Mouse (Mus musculus) right cerebral cortex, postnatal 36 days (tissue): ENCODE results near the gene Lcn2.
"Not testable (repeated sequence)": the region's sequence is repeated elsewhere in the genome, so short reads cannot be mapped to it uniquely, and the experiment has no call there.

Experiments used
- DNase-seq, 2 experiments: peaks; one replicate each; pipeline ENCODE4 v3.0.0; 2022; ENCODE audit warnings: low spot score in 2 of 2, mixed read lengths in 1 of 2

Gene Lcn2

DNA sequence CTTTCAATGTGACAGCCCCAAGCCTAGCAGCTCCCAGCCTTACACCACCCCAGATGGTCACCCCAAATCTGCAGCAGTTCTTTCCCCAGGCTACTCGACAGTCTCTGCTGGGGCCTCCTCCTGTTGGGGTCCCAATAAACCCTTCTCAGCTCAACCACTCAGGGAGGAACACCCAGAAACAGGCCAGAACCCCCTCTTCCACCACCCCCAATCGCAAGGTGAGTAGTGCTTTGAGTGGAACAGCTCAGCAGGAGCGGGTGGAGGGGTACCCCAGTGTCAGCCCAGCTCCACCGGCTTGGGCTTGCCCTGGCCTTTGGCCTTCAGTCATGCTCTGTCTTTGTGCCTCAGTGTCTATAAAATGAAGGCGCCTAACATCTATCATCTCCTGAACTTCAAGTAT lies 20.7 kb downstream of the Lcn2 start:
- DNase-seq: no peak

DNA sequence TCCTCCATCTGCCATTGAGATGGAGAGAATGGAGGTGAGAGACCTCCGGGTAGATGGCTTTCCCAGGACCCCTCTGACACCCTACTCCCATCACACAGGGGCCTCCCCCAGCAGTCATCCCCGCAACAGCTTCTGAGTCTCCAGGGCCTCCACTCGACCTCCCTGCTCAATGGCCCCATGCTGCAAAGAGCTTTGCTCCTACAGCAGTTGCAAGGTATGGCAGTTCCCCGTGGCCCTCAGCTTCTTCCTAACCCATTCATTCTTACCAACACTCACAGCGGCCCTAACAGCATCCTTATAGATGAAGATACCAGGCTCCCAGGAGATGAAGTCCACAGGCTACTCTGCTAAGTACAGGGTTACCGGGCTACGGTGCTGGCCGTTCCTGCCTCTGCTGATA lies 23.9 kb downstream of the Lcn2 start:
- no peak for DNase-seq

DNA sequence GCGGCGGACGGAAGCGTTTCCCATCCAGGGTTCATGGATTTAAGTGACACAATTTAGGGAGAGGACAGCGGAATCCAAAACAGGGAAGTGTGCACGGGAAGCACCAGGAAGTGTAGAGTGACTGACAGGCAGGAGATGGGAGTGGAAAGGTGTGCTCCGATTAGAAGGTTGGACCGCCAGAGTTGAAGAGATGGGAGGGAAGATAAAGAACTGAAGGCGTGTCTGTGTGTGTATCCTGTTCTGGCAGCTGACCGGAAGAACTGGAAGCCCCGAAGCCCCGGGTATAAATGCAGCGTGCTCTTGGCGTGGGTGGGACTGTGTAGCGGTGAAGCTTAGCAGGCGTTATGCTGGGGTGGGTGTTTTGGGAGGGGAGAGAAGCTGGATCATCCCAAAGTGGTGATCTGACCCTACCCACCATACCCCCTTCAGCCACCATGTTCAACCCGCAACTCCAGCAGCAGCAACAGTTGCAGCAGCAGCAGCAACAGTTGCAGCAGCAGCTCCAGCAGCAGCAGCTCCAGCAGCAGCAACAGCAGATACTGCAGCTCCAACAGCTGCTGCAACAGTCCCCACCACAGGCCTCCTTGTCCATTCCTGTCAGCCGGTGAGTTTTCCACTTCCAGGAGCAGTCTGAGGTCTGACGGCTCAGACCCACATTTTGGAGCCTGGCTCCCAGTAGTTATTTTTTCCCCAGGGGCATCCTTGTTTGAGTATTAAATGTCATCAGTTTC lies 24.5 kb downstream of the Lcn2 start:
- no peak for DNase-seq

DNA sequence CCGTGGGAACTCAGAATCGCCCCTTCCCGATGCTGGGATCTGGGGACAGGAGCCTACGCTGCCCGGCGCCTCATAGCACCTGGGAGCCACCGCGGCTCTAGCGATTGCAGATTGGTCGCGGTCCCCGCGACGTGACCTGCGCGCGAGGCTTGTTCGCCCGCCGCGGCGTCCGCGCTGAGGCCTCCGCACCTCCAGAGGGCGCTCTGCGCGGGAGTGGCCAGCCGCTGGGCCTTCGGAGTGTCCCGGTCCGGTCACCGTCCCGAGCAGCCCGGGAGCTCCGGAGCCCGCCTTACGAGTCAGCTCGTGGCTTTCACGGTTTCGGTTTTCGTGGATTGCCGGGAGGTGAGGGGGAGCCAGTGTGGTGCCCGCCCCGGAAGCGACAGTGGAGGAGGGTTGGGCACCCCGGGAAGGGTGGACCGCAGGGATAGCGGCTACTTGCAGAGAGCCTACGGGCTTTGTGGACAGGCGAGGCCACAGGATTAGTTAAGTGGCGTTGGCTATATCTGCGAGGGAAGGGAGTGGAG lies 25.2 kb downstream of the Lcn2 start:
- peak; percentile 81 to 83 for DNase-seq

DNA sequence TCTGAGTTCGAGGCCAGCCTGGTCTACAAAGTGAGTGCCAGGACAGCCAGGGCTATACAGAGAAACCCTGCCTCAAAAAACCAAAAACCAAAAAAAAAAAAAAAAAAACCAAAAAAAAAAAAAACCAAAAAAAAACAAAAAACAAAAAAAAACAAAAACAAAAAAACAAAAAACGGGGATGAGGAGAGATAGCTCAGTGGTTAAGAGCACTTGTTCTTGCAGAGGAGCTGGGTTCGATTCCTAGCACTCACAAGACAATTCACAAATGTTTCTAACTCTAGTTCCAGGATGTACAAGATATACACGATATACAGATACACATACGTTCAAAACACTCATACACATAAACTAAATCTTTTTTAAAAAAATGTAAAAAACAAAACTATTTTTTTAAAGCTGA lies 25.8 kb downstream of the Lcn2 start:
- not testable (repeated sequence) for DNase-seq

DNA sequence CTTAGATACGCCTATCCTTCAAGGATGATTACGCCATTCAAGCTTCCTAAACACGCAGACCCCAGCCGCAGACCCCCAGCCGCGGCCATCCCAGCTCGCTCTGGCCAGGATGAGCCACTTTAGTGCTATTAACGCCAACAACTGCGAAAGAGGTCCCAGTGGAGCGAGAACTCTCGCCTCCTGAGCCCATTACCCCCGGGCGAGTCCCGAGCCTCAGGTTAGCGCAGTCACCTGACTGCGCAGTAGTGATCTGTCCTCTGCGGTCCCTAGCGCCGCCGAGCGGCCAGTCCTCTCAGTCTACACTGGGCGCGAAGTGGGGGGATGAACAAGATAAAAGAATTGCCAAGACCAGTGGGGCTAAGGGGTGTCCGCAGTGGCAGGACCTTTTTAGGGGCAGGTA lies 26.6 kb downstream of the Lcn2 start:
- peak; percentile 69 to 72 for DNase-seq

DNA sequence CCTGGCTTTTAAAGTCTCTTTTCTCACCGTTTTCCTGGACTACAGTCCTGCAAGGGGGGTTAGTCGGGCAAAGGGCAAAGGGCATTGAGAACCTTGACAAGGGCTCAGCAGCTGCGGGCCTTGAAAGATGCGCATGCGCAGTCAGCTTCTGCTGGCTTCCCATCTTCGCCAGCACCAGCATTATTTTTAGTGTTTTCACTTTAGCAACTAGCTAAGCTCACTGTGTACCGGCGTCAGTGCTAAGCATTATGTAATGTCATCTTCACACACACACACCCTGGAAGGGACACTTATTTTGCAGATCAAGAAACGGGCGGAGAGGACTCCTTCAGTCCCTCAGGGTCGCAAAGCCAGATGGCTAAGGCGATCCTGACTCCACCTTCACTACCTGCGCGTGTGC lies 27.3 kb downstream of the Lcn2 start:
- peak; percentile 80 to 90 for DNase-seq

DNA sequence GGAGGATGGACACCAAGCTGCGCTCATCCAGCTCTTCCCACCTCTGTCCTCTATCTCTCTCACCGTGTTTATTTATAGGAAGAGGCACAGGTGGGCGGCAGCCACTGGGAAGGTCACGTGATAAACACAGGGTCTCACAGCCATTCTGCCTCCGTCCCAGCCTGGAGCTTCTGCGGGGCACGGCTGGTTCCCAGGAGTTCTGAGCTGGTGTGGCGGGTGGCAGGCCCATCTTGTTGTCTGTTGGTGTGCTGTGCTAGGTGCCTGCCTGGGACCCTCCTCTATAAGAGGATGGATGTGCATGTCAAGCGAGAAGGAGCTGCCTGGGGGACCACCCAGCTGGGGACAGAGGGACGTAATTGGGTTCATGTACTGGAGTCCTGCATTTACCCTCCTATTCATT lies 29.7 kb downstream of the Lcn2 start:
- DNase-seq: no peak

DNA sequence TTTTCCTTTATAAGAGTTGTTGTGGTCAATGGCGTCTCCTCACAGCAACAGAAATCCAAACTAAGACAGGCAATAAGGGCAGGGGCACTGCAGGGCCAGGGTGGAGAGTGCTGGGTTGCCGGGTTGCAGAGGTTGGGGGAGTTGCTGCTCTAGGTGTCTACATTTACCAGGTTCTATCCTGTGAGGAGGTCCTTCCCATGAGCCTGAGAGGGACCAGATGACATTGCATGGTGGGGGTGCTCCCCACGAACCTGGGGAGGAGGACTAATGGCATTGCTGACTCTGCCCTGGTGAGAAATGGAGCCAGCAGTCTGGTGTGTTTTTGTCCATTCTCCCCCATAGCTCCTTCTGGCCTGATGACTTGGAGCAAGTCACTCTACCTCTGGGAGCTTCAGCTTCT lies 30.3 kb downstream of the Lcn2 start:
- no peak for DNase-seq

DNA sequence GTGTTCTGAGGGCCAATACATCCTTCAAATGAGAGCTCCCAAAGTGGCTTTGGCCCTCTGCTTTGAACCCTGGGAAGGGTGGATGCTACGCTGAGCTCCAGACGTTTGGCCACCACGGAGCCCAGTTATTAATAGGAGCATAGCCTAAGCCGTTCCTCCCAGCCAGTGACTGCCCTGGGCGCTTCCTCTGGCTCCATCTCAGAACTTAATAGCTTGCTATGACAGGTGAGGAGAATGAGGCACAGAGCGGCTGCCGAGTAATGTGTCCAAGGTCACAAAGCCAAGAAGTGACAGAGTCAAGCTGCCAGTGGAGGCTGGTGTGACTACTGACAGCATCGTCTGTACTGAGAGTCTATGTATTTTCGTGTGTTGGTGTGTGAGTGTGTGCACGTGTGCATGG lies 31.8 kb downstream of the Lcn2 start:
- no peak for DNase-seq

DNA sequence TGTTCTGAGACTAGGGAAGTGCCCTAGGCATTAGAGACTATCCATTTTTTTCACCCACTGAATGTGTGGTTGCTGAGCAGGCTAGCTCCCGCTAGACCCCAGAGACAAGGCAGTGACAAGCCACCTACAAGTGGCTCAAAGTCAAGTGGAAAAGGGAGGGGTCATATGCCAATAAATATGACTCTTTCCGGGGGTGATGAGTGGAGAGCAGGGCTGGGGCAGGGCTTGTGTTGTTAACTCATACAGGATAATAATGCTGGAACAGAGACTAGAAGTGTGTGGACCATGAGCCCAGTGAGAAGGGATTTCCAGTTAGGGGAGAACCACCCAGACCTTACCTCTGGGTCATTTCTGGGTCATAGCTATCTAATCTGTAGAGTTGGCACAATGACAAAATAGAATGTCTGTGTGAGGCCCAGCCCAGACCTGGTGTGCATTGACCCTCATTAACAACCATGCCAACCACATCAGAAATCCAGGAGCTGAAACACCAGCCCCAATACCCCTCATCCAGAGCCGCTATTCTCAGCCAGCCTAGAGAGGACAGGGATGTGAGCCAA lies 33.6 kb downstream of the Lcn2 start:
- no peak for DNase-seq

DNA sequence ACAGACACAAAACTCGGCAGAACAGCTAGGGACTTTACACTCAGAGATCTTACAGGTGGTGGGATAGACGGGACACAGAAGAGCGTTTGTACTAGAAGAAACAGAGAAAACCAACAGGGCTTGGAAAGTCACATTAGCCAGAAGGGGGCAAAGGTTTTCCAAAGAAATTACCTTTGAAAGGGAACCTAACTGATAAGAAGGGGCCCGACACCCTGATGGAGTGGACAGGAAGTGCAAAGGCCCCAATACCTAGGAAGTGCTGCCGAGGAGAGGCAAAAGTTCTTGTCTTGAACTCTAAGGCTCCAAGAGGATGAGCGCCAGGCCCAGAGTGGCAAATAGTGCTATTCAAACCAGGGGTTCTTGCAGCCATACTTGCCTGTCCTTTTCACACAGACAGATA lies 34.2 kb downstream of the Lcn2 start:
- no peak for DNase-seq

DNA sequence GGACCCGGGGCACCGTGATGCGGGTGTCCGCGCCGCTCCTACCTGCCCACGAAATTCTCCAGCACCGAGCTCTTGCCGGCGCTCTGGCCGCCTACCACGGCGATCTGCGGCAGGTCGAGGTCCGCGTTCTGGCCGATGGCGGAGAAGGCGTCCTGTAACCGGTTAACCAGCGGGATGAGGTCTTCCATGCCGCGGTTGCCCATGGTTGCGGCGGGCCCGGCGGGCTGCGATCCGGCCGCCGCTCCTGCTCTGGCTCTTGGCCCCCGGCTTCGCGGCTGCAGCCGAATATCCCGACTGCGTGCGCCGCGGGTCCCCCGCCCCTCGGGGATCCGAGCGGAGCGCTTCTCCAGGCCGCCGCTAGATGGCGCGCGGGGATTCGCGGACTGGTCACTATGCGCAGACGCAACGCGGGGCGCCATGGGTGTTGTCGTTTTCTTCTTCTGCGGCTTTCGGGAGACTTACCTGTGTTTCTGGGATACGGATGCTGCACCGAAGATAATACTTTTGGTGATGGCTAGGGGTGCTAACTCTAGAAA lies 35.0 kb downstream of the Lcn2 start, which contains the start of gene Dnm1:
TSS of gene Dnm1 (minus strand) at position 332 of the 536 bp plus-strand sequence.
- peak; percentile 86 to 91 for DNase-seq

DNA sequence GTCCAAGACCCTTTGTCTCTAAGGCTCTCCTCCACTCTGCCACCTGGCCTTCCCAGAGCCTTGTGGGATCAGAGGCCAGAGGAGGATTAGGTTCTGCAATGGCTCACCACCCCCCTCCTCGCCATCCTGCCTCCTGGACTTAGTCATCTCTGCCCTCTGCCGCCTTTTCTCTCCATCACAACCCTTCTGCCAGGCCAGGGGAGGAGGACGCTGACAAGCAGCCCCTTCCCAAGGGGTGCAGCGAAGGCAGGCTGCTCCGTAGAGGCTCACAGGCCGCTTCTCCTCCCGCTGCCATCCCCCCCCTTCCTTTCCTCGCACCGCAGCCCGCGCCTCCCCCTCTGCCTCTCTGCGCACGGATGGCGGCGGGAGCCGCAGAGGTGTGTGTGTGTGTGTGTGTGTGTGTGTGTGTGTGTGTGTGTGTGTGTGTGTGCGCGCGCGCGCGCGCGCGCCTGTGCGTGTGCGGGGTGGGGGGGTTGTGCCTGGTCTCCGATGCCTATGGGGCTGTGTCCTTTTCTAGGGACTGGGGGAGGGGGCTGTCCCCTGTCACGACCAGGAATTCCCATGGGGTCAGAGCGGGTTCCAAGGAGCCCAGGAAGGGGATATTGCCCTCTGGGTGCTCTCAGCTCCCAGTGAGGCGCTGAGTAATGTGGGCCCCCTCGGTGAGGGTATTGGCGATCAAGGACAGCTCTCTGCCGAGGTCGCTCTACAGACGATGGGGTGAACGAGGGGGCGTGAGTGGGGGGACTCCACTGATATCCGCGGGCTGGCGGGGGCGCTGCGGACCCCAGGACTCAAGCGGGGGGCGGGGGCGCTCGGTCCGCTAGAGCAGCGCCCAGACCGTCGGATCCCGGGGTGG lies 35.7 kb downstream of the Lcn2 start, which contains the start of gene Ciz1:
TSS of gene Ciz1 (plus strand) at position 177 of the 856 bp plus-strand sequence.
- DNase-seq: peak in 1 of 2 experiments; percentile 56

DNA sequence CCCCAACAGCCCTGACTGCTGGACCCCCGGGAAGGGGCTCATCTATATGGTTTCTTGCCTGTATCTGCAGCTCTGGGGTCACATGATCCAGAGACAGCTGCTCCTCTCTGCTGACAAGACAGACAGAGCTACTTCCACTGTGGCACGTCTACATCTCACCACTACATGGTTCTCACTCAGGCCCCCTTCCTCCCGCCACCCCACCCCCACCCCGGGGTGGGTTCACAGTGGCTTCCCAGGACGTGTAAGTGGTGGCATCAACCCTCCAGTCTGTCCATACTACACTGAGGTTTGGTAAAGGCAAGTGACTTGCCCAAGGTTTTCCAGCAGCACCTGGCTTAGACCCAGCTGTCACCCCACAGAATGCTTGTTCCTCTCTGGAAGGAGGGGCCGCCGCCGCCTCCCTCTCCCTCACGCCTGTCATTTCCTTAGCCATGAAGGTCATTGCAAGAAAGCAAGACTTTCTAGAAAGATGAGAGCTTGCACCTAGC lies 36.5 kb downstream of the Lcn2 start:
- DNase-seq: peak in 1 of 2 experiments; percentile 55

DNA sequence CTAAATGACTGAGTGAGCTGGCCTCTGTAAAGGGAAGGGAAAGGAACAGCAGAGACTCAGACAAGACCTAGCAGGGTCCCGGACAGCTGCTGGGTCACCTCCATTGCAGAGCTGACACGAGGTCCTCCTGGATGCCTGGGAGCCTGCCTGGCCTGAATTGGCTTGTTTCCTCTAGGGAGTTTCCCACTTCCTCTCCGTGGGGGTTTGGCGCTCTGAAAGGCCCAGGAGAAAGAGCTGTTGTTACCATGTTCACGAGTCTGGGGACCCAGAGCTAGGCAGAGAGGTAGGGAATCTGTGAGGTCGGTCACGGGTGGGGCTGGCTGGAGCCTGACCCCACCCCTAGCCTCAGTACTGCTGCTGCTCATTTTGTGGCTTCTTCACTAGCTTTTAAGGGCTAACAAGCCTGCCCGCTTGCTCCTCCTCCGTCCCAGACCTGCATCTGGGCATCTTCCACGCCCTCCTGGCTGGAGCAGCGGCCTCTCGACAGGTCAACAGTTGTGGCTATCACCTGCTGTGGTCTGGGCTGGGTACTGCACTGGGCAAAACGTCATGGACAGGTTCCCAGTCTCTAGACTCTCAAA lies 37.5 kb downstream of the Lcn2 start:
- no peak for DNase-seq

DNA sequence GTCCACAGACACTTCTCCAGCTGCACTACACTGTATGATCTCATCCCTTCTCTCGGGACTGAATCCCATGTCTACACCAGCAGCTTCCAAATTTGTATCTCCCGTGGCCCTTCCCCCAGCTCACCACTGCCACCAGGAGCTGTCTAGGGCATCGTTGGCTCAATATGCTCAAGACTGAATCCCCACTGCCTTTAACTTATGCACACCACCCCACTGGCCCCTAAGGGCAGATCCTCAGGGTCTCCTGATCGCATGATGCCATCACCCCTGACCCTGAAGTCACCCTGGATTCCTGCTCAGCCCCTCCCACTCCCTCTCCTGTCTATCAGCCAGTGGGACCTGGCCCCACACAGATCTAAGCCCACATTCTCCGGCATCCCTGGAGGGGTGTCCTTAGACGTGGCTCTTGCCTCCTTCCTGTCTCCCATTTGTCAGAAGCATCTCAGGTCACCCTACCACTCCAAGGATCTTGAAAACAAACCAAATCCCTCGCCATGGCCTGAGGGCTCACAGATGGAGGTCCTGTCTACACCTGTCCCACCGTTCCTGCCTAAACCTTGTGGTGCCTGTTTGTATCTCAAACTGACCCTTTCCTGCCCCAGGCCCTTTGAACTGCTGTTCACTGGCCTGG lies 38.3 kb downstream of the Lcn2 start:
- peak; percentile 57 to 69 for DNase-seq

DNA sequence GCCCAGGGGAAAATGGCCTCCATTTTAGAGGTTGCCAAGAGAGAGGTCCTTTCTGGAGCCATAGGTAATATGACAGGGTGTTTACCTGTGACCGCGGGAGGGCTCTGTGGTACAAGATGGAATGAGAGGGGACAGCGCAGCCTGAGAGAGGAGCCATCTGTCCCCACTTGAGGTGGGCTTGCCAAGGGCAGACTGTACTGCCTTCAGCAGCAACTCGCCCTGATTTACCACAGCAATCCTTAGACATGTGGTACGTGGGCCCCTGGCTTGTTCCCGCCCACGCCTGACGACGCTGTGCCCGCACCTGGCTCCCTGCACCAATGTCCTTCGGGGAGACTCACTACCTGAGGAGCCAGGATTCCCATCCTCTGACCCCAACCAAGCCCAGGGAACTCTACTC lies 39.7 kb downstream of the Lcn2 start:
- DNase-seq: peak; percentile 56 to 72

DNA sequence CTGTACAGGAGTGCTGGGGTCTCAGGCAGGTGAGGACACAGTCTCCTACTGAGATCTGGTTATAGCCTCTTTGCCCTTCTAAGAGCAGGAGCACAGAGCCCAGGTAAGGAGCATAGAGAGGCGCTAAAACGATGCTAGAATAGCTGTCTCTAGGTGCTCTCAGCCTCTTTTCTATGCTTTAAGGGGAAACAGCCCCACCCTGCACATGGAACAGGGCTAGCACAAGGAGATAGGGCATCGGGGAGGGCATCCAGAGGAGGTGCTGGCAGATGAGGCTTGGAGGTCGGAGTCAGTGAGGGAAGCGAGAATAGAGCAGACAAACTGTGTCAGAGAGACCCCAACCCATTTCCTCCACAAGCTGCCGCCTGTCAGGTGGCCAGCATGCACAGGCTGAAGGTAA lies 41.0 kb downstream of the Lcn2 start:
- DNase-seq: no peak

DNA sequence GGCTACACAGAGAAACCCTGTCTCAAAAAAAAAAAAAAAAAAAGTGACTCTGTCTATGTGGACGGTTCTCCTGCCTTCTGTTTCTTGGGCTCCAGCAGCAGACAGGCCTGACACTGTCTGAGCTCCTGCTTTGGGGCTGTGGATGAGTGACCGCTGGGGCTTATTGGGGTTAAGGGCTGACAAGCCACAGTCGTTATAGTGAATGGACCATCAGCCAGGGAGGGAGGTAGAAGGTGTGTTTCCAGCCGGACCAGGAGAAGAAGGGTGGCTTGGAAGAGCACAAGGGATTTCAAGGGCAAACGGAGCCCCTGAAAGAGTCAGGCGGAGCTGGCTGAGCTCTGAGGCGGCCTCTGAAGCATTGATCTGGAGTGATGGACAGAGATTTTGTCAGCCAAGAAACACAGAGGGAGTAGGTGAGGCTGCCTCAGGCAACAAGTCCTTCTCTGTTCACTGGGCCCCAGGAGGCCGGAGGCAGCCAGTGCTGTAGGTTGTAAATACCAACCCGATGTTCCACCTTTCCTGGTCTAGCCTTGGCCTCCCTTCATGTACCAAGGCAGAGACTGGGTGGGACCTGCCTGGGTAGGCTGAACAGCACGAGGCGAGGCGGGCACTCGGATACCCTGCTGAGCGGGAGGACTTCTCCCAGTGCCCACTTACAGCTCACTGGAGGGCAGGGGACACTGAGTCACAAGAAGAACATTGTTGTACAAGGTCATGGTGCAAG lies 43.3 kb downstream of the Lcn2 start:
- no peak for DNase-seq
